Mouse (Mus musculus): ENCODE data around the gene Npff.

DNA sequence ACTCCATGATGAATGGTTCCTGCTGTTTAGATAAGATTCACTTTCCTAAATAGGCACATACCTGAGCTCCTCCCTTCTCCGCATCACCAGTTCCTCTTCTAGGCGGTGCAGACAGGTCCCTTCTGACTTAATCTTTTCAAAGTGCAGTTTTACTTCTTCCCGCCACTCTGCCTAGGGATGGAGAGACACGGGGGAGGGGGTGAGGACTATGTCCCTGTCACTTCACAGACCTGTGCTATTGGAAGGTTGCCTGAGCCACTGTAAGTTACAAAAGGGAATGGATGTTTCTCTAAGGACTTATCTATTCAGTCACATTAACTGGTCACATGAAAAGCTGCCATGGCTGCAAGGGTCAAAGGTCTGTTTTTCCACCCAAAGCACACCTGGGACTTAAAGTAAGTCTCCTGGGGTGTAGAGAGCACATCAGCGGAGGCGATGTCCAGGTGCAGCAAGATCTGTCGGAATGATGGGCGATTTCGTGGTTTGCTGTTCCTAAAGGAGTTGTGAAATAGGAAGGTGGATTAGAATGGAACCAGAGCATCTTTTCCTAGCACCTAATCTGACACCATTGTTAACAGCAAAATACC lies 22.4 kb downstream of the Npff start:
- TF ChIP-seq CTCF (IDR thresholded peaks at IDR 0.05; ENCODE audit: low read depth) (no peak), EP300 (optimal IDR thresholded peaks at IDR 0.05) (no peak)

Data from stomach, postnatal 0 days (tissue).